Mouse (Mus musculus) liver, embryonic 15.5 days (tissue): ENCODE results near the gene Mrpl49. TPM values are rescaled to one million over a fixed set of nuclear protein-coding genes. Genes with fewer than 3 reads are reported as not detected.
A peak's percentile ranks its signal among the peaks of the same experiment; 100 is the strongest.

ENCODE experiments used
- ATAC-seq: fragments of 200-750 bp; cut with Nextera tagmentation; 2 replicates; pipeline ENCODE4 v1.8.0; 2017; ENCODE audit warnings: moderate number of reproducible peaks, mild to moderate bottlenecking, moderate library complexity; ENCODE audit not compliant: insufficient read depth
- H3K27ac ChIP-seq: fragments of 300-500 bp; sonication (generic); replicated peaks from 2 replicates; pipeline ENCODE4 v1.5.1; 2015; ENCODE audit warnings: mild to moderate bottlenecking, inconsistent platforms
- H3K27me3 ChIP-seq: fragments of 300-500 bp; sonication (generic); 2 replicates; pipeline ENCODE4 v1.6.1; 2015; ENCODE audit warnings: mild to moderate bottlenecking, inconsistent platforms
- H3K36me3 ChIP-seq: fragments of 300-500 bp; sonication (generic); replicated peaks from 2 replicates; pipeline ENCODE4 v1.6.1; 2015; ENCODE audit warnings: moderate library complexity, mild to moderate bottlenecking, inconsistent platforms
- H3K4me1 ChIP-seq: fragments of 300-500 bp; sonication (generic); replicated peaks from 2 replicates; pipeline ENCODE4 v1.6.1; 2015; ENCODE audit warnings: inconsistent platforms
- H3K4me2 ChIP-seq: fragments of 300-500 bp; sonication (generic); 2 replicates; pipeline ENCODE4 v1.6.1; 2015; ENCODE audit warnings: moderate library complexity, mild to moderate bottlenecking, inconsistent platforms
- H3K4me3 ChIP-seq: fragments of 300-500 bp; sonication (generic); replicated peaks from 2 replicates; pipeline ENCODE4 v1.5.1; 2015; ENCODE audit warnings: mild to moderate bottlenecking, inconsistent platforms
- H3K9ac ChIP-seq: fragments of 300-500 bp; sonication (generic); 2 replicates; pipeline ENCODE4 v1.6.1; 2015; ENCODE audit warnings: moderate library complexity, mild to moderate bottlenecking, inconsistent platforms
- H3K9me3 ChIP-seq: fragments of 300-500 bp; sonication (generic); replicated peaks from 2 replicates; pipeline ENCODE4 v1.6.1; 2016; ENCODE audit warnings: inconsistent platforms
- WGBS: fragments of 180-500 bp; shearing (Covaris S2); methylation state at CpG from one replicate; pipeline ENCODE4 v1.1.7; 2015; ENCODE audit warnings: mixed read lengths; ENCODE audit not compliant: insufficient replicate concordance; 5-methylcytosine and 5-hydroxymethylcytosine counted together
- polyA plus RNA-seq: library from polyadenylated mRNA; unstranded; fragments of >200 nt; fragmentation: Nextera tagmentation; extraction: Ambion mirVana; gene quantifications from 2 replicates; pipeline ENCODE4 v1.2.1, GENCODE M21; 2015

The Mrpl49 gene
- polyA plus RNA-seq, 1 experiment from 2014 or later, result 39.5 TPM

DNA sequence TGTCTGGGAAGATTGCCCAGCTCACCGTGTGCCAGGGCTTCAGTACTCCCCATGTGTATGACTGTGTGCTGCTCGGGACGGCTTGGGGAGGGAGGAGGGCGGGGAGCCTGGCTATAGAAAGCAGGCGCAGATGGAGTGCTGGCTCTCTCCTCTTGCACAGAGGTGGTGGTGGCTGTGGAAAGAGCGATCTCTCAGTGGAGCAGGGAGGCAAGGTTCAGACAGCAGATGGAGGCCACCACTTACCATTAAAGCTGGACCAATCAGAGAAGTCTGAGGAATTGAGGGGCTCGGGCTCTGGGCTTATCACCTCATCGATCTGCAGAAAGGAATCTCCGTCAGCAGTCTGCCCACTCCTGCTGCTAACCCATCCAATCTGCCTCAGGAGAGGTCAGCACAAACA is 24.6 kb upstream of the Mrpl49 start, which contains the start of gene Gm28374:
Gene Gm28374 (minus strand): TSS at position 101 of the 400 bp plus-strand sequence.
- H3K27me3 ChIP-seq, result no peaks in the 10 kb centered on the region
- no peak within 1 kb of the TSS for H3K27ac ChIP-seq
- H3K36me3 ChIP-seq, result peaks cover 47% of the 10 kb centered on the region
- peaks cover 43% of the 10 kb centered on the region for H3K4me1 ChIP-seq
- ATAC-seq, result no peak
- no peak within 1 kb of the TSS for H3K4me3 ChIP-seq
- H3K9me3 ChIP-seq, result no peaks in the 10 kb centered on the region
- 80% methylated on average over 9 of the region's 9 CpGs for WGBS
- H3K4me2 ChIP-seq, result no peak within 1 kb of the TSS
- H3K9ac ChIP-seq, result no peak within 1 kb of the TSS

DNA sequence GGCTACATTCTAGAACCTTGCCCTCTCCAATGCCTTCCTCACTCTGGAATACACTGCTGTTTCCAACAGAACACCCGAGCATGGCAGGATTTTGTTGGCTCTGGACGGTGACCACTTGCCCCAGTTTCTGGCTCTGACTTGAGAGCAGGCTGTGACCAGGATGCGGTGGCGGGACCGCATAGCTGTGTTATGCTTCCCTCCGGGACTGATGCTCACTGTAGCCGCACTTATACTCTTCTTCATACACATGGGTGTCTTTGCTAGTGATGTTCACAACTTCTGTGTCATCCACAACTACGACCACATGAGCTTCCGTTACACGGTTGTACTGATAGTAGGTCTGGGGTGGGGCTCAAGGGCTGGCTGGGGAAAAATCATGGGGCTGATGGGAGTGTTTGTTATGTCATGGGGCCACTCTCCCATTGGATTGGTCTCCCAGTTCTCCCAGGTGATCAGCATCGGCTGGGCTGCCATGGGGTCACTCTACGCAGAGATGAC is 22.4 kb upstream of the Mrpl49 start, which contains the start of gene Tmem262:
Gene Tmem262 (plus strand): TSS at position 51 of the 498 bp plus-strand sequence.
- ATAC-seq, result no peak
- 78% methylated on average over 12 of the region's 12 CpGs for WGBS
- H3K4me2 ChIP-seq, result no peak within 1 kb of the TSS
- no peak within 1 kb of the TSS for H3K9ac ChIP-seq
- H3K27ac ChIP-seq, result no peak within 1 kb of the TSS
- H3K4me1 ChIP-seq, result peaks cover 48% of the 10 kb centered on the region
- H3K4me3 ChIP-seq, result no peak within 1 kb of the TSS
- no peaks in the 10 kb centered on the region for H3K27me3 ChIP-seq
- peaks cover 32% of the 10 kb centered on the region for H3K36me3 ChIP-seq
- H3K9me3 ChIP-seq, result no peaks in the 10 kb centered on the region

DNA sequence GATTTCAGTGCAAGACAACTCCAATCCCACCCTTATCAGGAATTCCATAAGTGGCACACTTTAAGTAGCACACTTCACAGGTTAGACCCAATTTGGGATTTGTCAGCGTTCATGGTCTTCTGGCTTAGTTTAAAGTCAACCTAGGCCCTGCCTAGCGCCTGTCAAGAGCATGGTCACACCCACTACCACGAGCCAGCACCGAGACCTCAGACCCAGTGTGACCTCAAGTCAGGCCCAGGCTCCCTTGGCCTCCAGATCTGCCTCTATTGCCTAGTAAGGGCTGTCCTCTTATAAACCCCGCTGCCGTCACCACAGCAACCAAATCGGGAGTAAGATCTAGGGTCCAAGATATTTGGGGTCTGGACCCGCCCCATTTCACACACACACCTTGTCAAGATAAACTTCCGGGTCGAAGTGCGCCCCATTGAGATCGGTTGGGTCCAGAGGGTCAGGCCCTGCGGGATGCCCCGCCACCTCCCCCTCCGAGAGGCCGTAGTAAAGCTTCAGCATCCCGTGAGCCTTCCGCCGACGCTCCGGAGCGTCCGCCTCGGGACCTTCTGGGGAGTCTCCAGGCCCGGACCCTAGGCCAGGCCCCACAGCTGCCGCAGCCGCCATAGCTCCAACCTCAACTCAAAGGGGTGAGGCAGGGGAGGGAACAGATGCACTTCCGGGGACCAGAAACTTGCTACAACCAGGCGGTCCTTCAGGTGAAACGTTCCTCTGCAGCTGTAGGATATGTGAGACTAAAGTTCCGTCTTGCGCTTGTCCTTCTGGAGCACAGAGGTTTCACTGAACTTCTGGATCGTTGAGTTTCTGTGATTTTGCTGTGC is 19.2 kb upstream of the Mrpl49 start, which contains the start of gene Vps51:
Gene Vps51 (minus strand): TSS at position 668 of the 830 bp plus-strand sequence.
- WGBS, result under 1% methylated on average over 33 of the region's 33 CpGs
- ATAC-seq, result peak; percentile 85

DNA sequence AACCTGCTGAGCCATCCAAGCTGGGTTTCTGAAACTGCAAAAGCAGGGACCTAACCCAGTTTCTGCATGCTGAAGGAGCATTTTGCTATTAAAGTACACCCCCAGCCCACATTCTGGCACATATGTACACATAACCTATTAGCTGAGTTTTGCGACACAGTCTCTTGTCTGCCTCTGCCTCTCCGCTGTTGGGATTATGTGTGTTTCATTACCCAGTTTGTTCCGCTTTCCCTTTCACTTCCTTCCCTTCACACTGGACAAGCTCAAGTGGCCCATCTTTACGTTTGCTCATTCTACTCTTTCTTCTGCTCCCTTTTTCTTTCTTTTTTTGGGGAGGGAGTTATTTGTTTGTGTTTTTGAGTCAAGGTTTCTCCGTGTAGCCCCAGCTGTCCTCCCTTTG is 16.3 kb upstream of the Mrpl49 start:
- Histone ChIP-seq H3K36me3 (peaks cover 40% of the 10 kb centered on the region), H3K27ac (peak overlapping the region; percentile 42; the same call in 1 of the 2 replicates), H3K4me2 (no peak overlapping the region), H3K4me1 (peaks cover 42% of the 10 kb centered on the region), H3K4me3 (no peak overlapping the region), H3K9ac (no peak overlapping the region), H3K27me3 (no peaks in the 10 kb centered on the region), H3K9me3 (no peaks in the 10 kb centered on the region)
- WGBS, result 74% methylated on average over 5 of the region's 5 CpGs
- ATAC-seq, result no peak

More for the DNA sequence above, 19.2 kb upstream of the Mrpl49 start, which contains the start of gene Vps51:
- Histone ChIP-seq H3K4me3 (peak within 1 kb of the TSS; percentile 79), H3K9ac (peak within 1 kb of the TSS; percentile 72), H3K9me3 (no peaks in the 10 kb centered on the region), H3K4me2 (peak within 1 kb of the TSS; percentile 83), H3K36me3 (peaks cover 33% of the 10 kb centered on the region), H3K4me1 (peaks cover 39% of the 10 kb centered on the region), H3K27me3 (no peaks in the 10 kb centered on the region), H3K27ac (peak within 1 kb of the TSS; percentile 85)

DNA sequence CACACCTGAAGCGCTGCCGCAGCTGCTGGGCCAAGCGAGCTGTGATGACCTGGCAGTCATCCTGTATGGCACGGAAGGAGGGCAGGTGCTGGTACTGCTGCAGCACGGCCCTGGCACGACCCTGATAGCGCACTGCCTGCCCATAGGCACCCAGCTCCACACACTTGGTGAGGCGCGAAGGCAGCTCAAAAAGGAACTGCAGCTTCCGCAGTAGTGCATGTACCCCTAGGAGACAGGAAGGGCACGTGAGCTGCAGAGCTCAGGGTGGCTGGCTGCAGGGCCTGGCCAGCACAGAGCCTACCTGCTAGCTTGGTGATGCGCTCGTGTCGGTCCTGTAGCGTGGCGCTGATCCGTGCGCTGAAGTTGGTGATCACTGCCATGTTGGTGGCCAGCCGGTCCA is 13.7 kb upstream of the Mrpl49 start:
- Histone ChIP-seq H3K4me3 (no peak overlapping the region), H3K36me3 (peaks cover 41% of the 10 kb centered on the region), H3K9me3 (no peaks in the 10 kb centered on the region), H3K9ac (no peak overlapping the region), H3K4me2 (no peak overlapping the region), H3K27ac (no peak overlapping the region), H3K27me3 (no peaks in the 10 kb centered on the region), H3K4me1 (peaks cover 48% of the 10 kb centered on the region)
- ATAC-seq, result no peak
- 89% methylated on average over 19 of the region's 19 CpGs for WGBS

DNA sequence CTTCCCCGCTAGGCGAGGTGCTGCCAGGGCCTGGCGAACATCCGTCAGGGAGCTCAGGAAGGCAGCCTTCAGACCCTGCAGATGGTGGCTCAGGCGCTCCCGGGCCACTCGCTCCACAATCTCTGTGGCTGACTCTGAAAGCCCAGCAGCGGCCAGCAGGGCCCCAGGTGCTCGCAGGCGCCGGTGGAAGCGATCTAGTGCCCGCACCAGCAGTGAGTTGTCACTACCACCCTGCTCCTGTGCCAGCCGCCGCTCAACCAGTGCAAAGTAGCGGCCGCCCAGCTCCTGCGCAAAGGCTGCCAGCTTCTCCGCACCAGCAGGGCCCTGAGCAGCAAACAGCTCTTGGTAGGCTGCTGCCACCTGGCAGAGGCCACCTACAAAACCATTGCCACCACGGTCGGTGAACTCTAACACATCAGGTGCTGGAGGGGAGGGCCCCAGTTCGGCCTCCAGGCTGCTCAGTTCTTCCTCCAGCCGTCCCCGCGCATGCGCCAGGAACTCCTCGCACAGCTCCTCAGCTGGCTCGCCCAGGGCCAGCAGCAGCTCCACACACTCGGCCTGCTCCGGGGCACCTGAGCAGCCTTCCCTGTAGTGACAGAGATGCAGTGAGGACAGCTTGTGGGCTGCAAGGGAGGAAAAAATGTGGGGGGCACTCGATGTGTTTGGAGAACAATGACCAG is 13.1 kb upstream of the Mrpl49 start:
- peaks cover 41% of the 10 kb centered on the region for H3K36me3 ChIP-seq
- H3K4me2 ChIP-seq, result no peak overlapping the region
- no peak for ATAC-seq
- 89% methylated on average over 31 of the region's 31 CpGs for WGBS
- peaks cover 48% of the 10 kb centered on the region for H3K4me1 ChIP-seq
- H3K27me3 ChIP-seq, result no peaks in the 10 kb centered on the region
- no peak overlapping the region for H3K4me3 ChIP-seq
- no peak overlapping the region for H3K27ac ChIP-seq
- H3K9ac ChIP-seq, result no peak overlapping the region
- no peaks in the 10 kb centered on the region for H3K9me3 ChIP-seq

DNA sequence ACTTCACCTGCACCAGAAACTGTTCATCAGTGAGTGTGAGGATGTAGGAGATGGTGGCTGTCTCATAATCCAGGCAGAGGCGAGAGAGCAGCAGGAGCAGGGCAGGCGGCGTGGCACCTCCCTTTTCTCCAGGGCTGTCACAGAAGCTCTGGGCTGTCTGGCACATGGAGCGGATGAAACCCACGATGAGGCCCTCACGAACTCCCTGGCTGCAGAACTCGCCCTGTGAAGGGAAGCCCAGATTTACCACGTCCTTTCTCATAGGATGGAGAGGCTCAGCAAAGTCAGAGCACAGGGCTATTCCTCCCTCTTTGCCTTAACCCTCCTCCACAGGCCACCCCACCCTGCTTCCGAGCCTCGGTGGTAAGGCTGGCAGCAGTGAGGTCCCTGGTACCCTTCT is 12.3 kb upstream of the Mrpl49 start:
- ATAC-seq, result no peak
- H3K36me3 ChIP-seq, result peaks cover 40% of the 10 kb centered on the region

DNA sequence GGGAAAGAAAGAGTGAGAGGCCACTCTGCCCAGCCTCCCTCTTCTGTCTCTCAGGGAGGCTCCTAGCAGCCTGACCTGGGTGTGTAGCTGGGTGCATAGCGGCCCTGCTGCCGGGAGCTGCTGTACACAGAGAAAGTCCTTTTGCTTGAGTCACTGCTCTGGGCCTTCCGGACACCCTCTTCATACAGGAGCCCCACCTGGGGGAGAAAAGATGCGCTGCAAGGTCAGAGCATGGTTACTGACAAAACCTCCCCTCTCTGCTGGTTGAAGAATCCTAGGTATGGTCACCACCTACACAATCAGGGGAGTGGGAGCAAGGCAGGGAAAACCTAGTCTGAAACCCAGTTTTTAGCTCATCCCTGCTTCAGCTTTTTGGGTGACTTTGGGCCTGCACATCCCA is 11.4 kb upstream of the Mrpl49 start:
- Histone ChIP-seq H3K27me3 (no peaks in the 10 kb centered on the region), H3K4me3 (no peak overlapping the region), H3K9me3 (no peaks in the 10 kb centered on the region), H3K9ac (no peak overlapping the region), H3K4me1 (peaks cover 40% of the 10 kb centered on the region), H3K4me2 (no peak overlapping the region), H3K36me3 (peaks cover 34% of the 10 kb centered on the region), H3K27ac (no peak overlapping the region)
- no peak for ATAC-seq
- 68% methylated on average over 4 of the region's 4 CpGs for WGBS

More for the DNA sequence above, 12.3 kb upstream of the Mrpl49 start:
- no peaks in the 10 kb centered on the region for H3K9me3 ChIP-seq
- peaks cover 44% of the 10 kb centered on the region for H3K4me1 ChIP-seq
- H3K4me2 ChIP-seq, result no peak overlapping the region
- no peaks in the 10 kb centered on the region for H3K27me3 ChIP-seq
- 72% methylated on average over 10 of the region's 10 CpGs for WGBS
- H3K27ac ChIP-seq, result no peak overlapping the region
- no peak overlapping the region for H3K9ac ChIP-seq
- no peak overlapping the region for H3K4me3 ChIP-seq

DNA sequence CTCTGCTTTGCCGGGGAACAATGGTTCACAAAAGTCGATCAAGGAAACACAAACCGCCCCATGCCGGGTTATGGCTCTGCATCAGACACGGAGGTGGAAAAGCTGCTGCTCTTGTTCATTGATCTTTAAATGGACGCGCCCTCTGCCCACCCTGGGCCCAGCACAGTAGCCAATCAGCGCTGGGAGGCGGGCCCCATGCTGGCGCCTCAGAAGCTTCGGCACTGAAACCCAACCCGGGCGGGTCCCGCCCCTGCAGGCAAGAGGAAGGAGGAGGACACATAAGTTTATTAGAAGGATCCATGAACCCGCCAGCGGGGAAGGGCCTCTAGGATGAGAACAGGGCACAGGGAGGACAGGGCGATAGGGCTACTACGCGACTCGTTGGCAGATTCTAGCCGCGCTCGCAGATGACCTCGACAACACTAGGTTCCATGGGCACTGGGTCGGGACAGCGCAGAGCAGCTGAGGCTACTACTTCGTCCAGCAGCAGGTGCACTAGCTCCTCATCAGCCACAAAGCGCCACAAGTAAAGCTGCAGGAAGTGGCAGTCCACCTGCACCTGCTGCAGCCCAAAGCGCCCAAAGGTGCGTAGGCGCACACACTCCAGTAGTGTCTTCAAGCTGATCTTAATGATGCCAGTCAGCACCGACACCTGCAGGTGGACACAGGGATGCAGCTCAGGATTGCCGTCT is 10.3 kb upstream of the Mrpl49 start, which contains the start of gene Tm7sf2:
Gene Tm7sf2 (minus strand): TSS at position 650 of the 692 bp plus-strand sequence.
- Histone ChIP-seq H3K4me1 (peaks cover 47% of the 10 kb centered on the region), H3K9ac (peak within 1 kb of the TSS; percentile 60), H3K4me2 (peak within 1 kb of the TSS; percentile 98), H3K27ac (peak within 1 kb of the TSS; percentile 82), H3K9me3 (no peaks in the 10 kb centered on the region), H3K27me3 (no peaks in the 10 kb centered on the region), H3K36me3 (peaks cover 33% of the 10 kb centered on the region), H3K4me3 (peak within 1 kb of the TSS; percentile 60)
- peak; percentile 85 for ATAC-seq
- WGBS, result 14% methylated on average over 33 of the region's 33 CpGs

DNA sequence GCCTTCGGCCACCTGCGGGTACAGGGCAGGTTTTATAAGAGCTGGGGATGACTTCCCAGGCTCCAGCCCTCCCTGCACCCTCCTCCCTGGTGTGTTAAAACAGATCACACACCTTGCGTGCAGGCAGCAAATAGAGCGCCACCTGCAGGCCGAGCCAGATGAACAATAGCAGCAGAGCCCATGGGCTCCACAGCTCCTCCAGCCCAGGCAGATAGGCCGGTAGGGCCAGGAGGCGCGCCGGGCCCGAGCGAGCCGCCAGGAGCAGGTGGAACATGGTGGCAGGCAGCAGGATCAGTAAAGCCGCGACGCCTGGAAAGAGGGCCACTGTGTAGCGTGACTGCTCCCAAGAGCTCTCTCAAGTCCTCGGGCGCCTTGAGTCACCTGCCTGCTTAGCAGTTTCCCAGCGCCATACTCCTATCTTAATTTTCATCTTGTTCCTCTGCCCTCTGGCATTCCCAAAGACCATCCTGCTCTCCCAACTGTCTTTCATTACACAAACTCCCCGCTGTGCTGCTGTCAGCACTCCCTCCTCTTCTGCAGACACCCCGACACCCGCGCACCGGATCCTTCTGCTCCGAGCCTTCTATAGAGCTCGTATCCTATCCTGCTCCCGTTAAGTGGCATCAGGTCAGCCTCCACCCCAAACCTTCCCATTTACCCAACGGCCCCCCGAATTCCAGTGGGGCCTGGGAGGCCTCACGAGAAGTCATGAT is 9.6 kb upstream of the Mrpl49 start:
- peaks cover 29% of the 10 kb centered on the region for H3K36me3 ChIP-seq
- H3K9me3 ChIP-seq, result no peaks in the 10 kb centered on the region
- peak overlapping the region; percentile 82 for H3K27ac ChIP-seq
- peak overlapping the region; percentile 60 for H3K4me3 ChIP-seq
- H3K9ac ChIP-seq, result peak overlapping the region; percentile 60
- H3K4me2 ChIP-seq, result peak overlapping the region; percentile 98
- under 1% methylated on average over 30 of the region's 30 CpGs for WGBS
- ATAC-seq, result peak; percentile 61
- no peaks in the 10 kb centered on the region for H3K27me3 ChIP-seq
- H3K4me1 ChIP-seq, result peaks cover 54% of the 10 kb centered on the region
